10 mouse cellular contexts compared by ENCODE assay signal in the genomic region with DNA sequence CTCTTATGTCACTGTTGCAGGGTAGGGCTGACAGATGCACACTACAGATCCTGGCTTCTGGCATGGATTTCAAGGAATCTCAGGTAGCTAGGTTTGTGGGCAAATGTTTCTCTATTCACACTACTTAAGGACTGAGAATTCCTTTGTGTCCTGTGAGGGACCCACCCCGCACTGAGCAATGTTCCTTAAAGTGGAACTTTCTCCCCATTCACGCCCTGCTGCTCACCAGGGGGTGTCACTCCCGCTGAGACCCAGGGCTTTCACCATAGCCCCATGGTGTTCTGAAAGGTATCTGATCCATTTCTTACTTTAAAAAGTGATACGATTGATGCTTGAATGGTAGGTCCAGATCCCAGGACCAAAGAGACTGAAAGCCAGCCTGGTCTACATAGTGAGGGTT. TPM values are rescaled to one million over a fixed set of nuclear protein-coding genes. Genes with fewer than 3 reads are reported as not detected.
DNase-seq lines count a peak whose midpoint lies in the region; ATAC-seq lines count a peak whose summit lies in the region.
"Had no signal": no experiment of that assay in that cellular context is flagged by ENCODE, and none has a peak within 500 bp of the region (broad histone marks: within the 10 kb centered on the region; RNA-seq: fewer than 3 reads in every experiment).

No protein-coding gene starts in this region.

- WGBS in heart, embryonic 14.5 days, result 46% methylated on average over 4 of the region's 4 CpGs
- 39% methylated on average over 4 of the region's 4 CpGs for WGBS in embryonic facial prominence, embryonic 15.5 days
- WGBS in limb, embryonic 15.5 days, result 43% methylated on average over 4 of the region's 4 CpGs

- peaks cover 6 to 12% of the 10 kb centered on the region in 2 experiments for H3K4me1 ChIP-seq in heart, embryonic 14.5 days (ENCODE audit: control insufficient read depth in 2 of 2, insufficient read depth in 2 of 2, low read length in 2 of 2)
- peaks cover 21% of the 10 kb centered on the region for H3K4me1 ChIP-seq in embryonic facial prominence, embryonic 15.5 days
- peaks cover 15% of the 10 kb centered on the region; the same call in 1 of the 2 replicates for H3K4me1 ChIP-seq in limb, embryonic 15.5 days

- DNase-seq in heart, adult 8-10 months (ENCODE audit: low spot score), result no peak
- DNase-seq in ES-CJ7 (ENCODE audit: low read depth, low spot score), result peak; percentile 51
- no peak for DNase-seq in urinary bladder, adult 18-20 months (ENCODE audit: low spot score in 2 of 2)
- DNase-seq in embryo, embryonic 9.5 days (ENCODE audit: extremely low spot score), result no peak

- peak overlapping the region; percentile 92 for H3K4me2 ChIP-seq in heart, embryonic 14.5 days (ENCODE audit: low read length)
- peak overlapping the region; percentile 82 for H3K4me2 ChIP-seq in embryonic facial prominence, embryonic 15.5 days (replicated peaks)
- peak overlapping the region; percentile 85 for H3K4me2 ChIP-seq in limb, embryonic 15.5 days

- no peak for ATAC-seq in heart, embryonic 14.5 days (ENCODE audit: insufficient number of reproducible peaks, insufficient read depth, low FRiP score, low read depth)
- ATAC-seq in embryonic facial prominence, embryonic 15.5 days (ENCODE audit: insufficient number of reproducible peaks, low FRiP score, low TSS enrichment, low read depth), result no peak
- ATAC-seq in limb, embryonic 15.5 days (ENCODE audit: insufficient number of reproducible peaks, low FRiP score, low TSS enrichment, low read depth), result no peak
- ATAC-seq in megakaryocyte-erythroid progenitor cell, adult 5-6 weeks (replicated peaks; ENCODE audit: low FRiP score, low TSS enrichment, poor library complexity, severe bottlenecking), result no peak

- H3K36me3 ChIP-seq in heart, embryonic 14.5 days (ENCODE audit: control insufficient read depth, insufficient read depth, low read length), result peaks cover 2% of the 10 kb centered on the region; the same call in 1 of the 2 replicates
- no peaks in the 10 kb centered on the region for H3K36me3 ChIP-seq in embryonic facial prominence, embryonic 15.5 days
- no peaks in the 10 kb centered on the region for H3K36me3 ChIP-seq in limb, embryonic 15.5 days

- H3K9me3 ChIP-seq in heart, embryonic 14.5 days (ENCODE audit: control insufficient read depth, low read length), result no peaks in the 10 kb centered on the region
- no peaks in the 10 kb centered on the region for H3K9me3 ChIP-seq in embryonic facial prominence, embryonic 15.5 days (replicated peaks)
- H3K9me3 ChIP-seq in limb, embryonic 15.5 days, result no peaks in the 10 kb centered on the region

- peak overlapping the region; percentile 67 for H3K9ac ChIP-seq in heart, embryonic 14.5 days (ENCODE audit: low read length)
- peak overlapping the region; percentile 44; the same call in 1 of the 2 replicates for H3K9ac ChIP-seq in embryonic facial prominence, embryonic 15.5 days
- H3K9ac ChIP-seq in limb, embryonic 15.5 days, result no peak overlapping the region

- no peaks in the 10 kb centered on the region for H3K27me3 ChIP-seq in heart, embryonic 14.5 days (ENCODE audit: control insufficient read depth, insufficient read depth, low read length)
- no peaks in the 10 kb centered on the region for H3K27me3 ChIP-seq in embryonic facial prominence, embryonic 15.5 days
- no peaks in the 10 kb centered on the region for H3K27me3 ChIP-seq in limb, embryonic 15.5 days
- H3K27me3 ChIP-seq: CH12.LX had no signal

- peak overlapping the region in 1 of 2 experiments; percentile 50; a peak in 2 of 4 replicates for H3K4me3 ChIP-seq in heart, embryonic 14.5 days (ENCODE audit: control insufficient read depth in 1 of 2, insufficient read depth in 1 of 2, low read depth in 1 of 2, low read length in 2 of 2)
- peak overlapping the region; percentile 60 for H3K4me3 ChIP-seq in embryonic facial prominence, embryonic 15.5 days (replicated peaks)
- peak overlapping the region; percentile 73; the same call in 1 of the 2 replicates for H3K4me3 ChIP-seq in limb, embryonic 15.5 days

- H3K27ac ChIP-seq in heart, embryonic 14.5 days (replicated peaks in 1 of 2; ENCODE audit: control insufficient read depth in 1 of 2, insufficient read depth in 1 of 2, low read depth in 2 of 2, low read length in 2 of 2), result no peak overlapping the region
- peak overlapping the region; percentile 80; the same call in 1 of the 2 replicates for H3K27ac ChIP-seq in embryonic facial prominence, embryonic 15.5 days (replicated peaks)
- H3K27ac ChIP-seq in limb, embryonic 15.5 days, result no peak overlapping the region

RNA-seq across cellular contexts. Expression of a gene that starts 0.7 kb away (rescaled TPM):
- 27.7 and 29.9 TPM in 2 replicates for polyA plus RNA-seq in heart, embryonic 14.5 days (2014; fragmentation: Nextera tagmentation; extraction: Ambion mirVana)
- 10 to 100 TPM; 21.3 to 28.7 (median 22.7) TPM for total RNA-seq in heart, adult 8-10 months (2022)
- 49.8 and 52.4 TPM in 2 replicates for polyA plus RNA-seq in embryonic facial prominence, embryonic 15.5 days (2015; fragmentation: Nextera tagmentation; extraction: Ambion mirVana)
- polyA plus RNA-seq in limb, embryonic 15.5 days (2015; fragmentation: Nextera tagmentation; extraction: Ambion mirVana), result 46.0 and 46.3 TPM in 2 replicates
- 8.5 and 16.1 TPM in 2 replicates for total RNA-seq in megakaryocyte-erythroid progenitor cell, adult 5-6 weeks (2014; fragmentation: Nextera tagmentation)
- 6.5 and 12.5 TPM in 2 replicates for total RNA-seq in megakaryocyte-erythroid progenitor cell, adult 5-6 weeks (2017)

RNA-seq across cellular contexts. Expression of a gene that starts 0.8 kb away (rescaled TPM):
- 32.3 and 33.1 TPM in 2 replicates for polyA plus RNA-seq in heart, embryonic 14.5 days (2014; fragmentation: Nextera tagmentation; extraction: Ambion mirVana)
- 10 to 100 TPM; 13.7 to 17.8 (median 16.3) TPM for total RNA-seq in heart, adult 8-10 months (2022)
- 40.9 and 44.8 TPM in 2 replicates for polyA plus RNA-seq in embryonic facial prominence, embryonic 15.5 days (2015; fragmentation: Nextera tagmentation; extraction: Ambion mirVana)
- 39.4 and 41.2 TPM in 2 replicates for polyA plus RNA-seq in limb, embryonic 15.5 days (2015; fragmentation: Nextera tagmentation; extraction: Ambion mirVana)
- total RNA-seq in megakaryocyte-erythroid progenitor cell, adult 5-6 weeks (2014; fragmentation: Nextera tagmentation), result 40.8 and 50.5 TPM in 2 replicates
- total RNA-seq in megakaryocyte-erythroid progenitor cell, adult 5-6 weeks (2017), result 35.3 and 43.5 TPM in 2 replicates

RNA-seq across cellular contexts. Expression of a gene that starts 20.9 kb away (rescaled TPM):
- polyA plus RNA-seq in heart, embryonic 14.5 days (2014; fragmentation: Nextera tagmentation; extraction: Ambion mirVana), result 0.16 TPM in 1 of 2 replicates, not detected in the other
- not detected for total RNA-seq in heart, adult 8-10 months (2022)
- 7.4 and 14.7 TPM in 2 replicates for polyA plus RNA-seq in embryonic facial prominence, embryonic 15.5 days (2015; fragmentation: Nextera tagmentation; extraction: Ambion mirVana)
- not detected in 2 replicates for polyA plus RNA-seq in limb, embryonic 15.5 days (2015; fragmentation: Nextera tagmentation; extraction: Ambion mirVana)
- not detected in 2 replicates for total RNA-seq in megakaryocyte-erythroid progenitor cell, adult 5-6 weeks (2014; fragmentation: Nextera tagmentation)
- not detected in 2 replicates for total RNA-seq in megakaryocyte-erythroid progenitor cell, adult 5-6 weeks (2017)
- total RNA-seq: left cerebral cortex, adult 2 months had no signal

RNA-seq across cellular contexts. Expression of a gene that starts 28.8 kb away (rescaled TPM):
- not detected in 2 replicates for polyA plus RNA-seq in heart, embryonic 14.5 days (2014; fragmentation: Nextera tagmentation; extraction: Ambion mirVana)
- total RNA-seq in heart, adult 8-10 months (2022), result not detected
- polyA plus RNA-seq in embryonic facial prominence, embryonic 15.5 days (2015; fragmentation: Nextera tagmentation; extraction: Ambion mirVana), result 0.50 and 0.57 TPM in 2 replicates
- polyA plus RNA-seq in limb, embryonic 15.5 days (2015; fragmentation: Nextera tagmentation; extraction: Ambion mirVana), result not detected in 2 replicates
- total RNA-seq in megakaryocyte-erythroid progenitor cell, adult 5-6 weeks (2014; fragmentation: Nextera tagmentation), result not detected in 2 replicates
- total RNA-seq in megakaryocyte-erythroid progenitor cell, adult 5-6 weeks (2017), result 2.1 TPM in 1 of 2 replicates, not detected in the other
- total RNA-seq: CH12.LX; left cerebral cortex, adult 2 months had no signal

RNA-seq across cellular contexts. Expression of a gene that starts 50.0 kb away (rescaled TPM):
- 64.2 and 66.1 TPM in 2 replicates for polyA plus RNA-seq in heart, embryonic 14.5 days (2014; fragmentation: Nextera tagmentation; extraction: Ambion mirVana)
- total RNA-seq in heart, adult 8-10 months (2022), result 10 to 100 TPM; 30.1 to 35.1 (median 31.0) TPM
- polyA plus RNA-seq in embryonic facial prominence, embryonic 15.5 days (2015; fragmentation: Nextera tagmentation; extraction: Ambion mirVana), result 67.6 and 68.1 TPM in 2 replicates
- polyA plus RNA-seq in limb, embryonic 15.5 days (2015; fragmentation: Nextera tagmentation; extraction: Ambion mirVana), result 64.7 and 74.2 TPM in 2 replicates
- total RNA-seq in megakaryocyte-erythroid progenitor cell, adult 5-6 weeks (2014; fragmentation: Nextera tagmentation), result 24.3 and 26.4 TPM in 2 replicates
- total RNA-seq in megakaryocyte-erythroid progenitor cell, adult 5-6 weeks (2017), result 16.2 and 24.6 TPM in 2 replicates
